Mouse (Mus musculus): ENCODE measurements around the gene Hsfy2.

Hsfy2 gene

DNA sequence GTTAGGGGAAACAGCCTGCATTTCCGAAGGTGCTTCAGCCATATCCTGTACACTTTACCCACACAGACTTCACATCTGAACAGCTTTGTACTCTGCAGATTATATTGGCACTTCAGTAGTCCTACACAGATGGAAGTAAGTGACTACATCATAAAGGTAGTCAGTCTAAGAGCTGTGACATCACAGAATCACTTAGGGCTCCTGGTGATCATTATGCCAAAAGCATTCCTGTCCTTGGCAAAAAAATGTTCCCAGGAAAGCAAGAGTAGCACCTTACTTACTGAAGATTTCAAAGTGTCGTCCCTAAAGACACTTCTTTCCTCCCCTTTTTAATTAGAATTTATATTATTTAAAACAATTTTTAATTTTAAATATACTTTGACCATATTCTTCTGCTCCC is at the start of gene Hsfy2:
Hsfy2 (minus strand) TSS at position 101 of the 400 bp plus-strand sequence.
- DNase-seq (ENCODE audit: low read depth, low spot score): no peak

DNA sequence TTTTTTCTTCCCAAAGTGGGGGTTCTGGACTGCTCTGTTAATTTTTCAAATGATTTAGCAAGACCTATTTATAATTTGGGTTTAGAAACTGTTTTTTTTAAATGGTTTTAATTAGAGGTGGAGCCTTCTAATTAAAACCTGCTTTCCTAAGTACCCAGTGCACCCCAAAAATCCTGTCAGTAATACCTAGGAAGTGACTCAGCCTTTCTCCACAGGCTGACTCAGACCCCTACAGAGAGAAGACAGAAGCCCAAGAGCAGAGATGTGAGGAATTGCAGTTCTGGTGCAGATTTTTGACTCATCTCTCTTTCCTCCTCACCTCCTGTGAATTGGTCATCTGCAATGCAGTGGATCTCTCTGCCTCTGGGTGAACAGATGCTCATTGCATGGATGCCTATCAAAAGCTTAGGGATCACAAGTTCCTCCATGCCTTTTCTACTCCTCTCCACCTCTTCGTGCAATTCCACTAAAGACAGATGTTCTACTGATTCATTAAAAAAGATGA is 47.9 kb upstream of the Hsfy2 start:
- no peak for DNase-seq (ENCODE audit: low read depth, low spot score)

DNA sequence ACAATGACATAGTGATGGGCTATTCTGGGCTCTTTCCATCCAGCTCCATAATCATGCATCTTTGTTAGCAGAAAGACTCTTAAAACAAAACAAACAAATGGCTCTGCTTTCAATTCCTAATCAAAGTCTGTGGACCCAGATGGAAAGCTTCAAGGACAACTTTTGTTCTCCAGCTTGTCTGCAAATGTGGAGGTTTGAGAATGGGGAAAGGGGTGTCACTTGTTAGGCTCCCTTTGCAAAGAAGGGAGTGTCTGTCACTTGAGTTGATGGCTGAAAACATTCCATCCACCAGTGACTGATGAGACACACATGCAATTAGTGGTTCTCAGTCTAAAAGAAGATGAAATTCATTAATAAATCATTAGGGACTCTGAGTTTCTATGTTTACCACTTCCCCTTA is 47.3 kb upstream of the Hsfy2 start:
- no peak for DNase-seq (ENCODE audit: low read depth, low spot score)

GRCm38 (mm10) chr1:56681258-56681657 is 44.0 kb upstream of the Hsfy2 start:
- no peak for DNase-seq (ENCODE audit: low read depth, low spot score)

DNA sequence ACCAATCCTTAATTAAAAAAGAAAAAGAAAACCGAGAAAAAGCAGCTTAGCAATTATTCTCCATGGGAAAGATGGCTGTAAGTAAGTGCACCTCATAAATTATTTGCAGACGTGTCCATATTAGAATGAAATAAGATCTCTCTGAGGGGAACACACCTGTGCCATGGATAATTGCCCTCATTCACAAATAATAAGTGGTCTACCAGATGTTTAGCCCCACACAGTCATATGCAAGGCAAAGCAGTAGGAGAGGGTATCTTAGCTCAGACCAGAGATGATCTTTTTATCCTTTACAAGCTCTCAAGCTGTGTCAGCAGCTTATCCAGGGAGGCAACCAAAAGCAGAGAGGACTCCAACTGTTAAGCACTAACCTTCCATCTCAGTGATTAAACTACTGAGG is 38.0 kb upstream of the Hsfy2 start:
- no peak for DNase-seq (ENCODE audit: low read depth, low spot score)

- DNase-seq (ENCODE audit: low read depth, low spot score): no peak
Observed at GRCm38 (mm10) chr1:56674601-56675000, 37.4 kb upstream of the Hsfy2 start.

DNA sequence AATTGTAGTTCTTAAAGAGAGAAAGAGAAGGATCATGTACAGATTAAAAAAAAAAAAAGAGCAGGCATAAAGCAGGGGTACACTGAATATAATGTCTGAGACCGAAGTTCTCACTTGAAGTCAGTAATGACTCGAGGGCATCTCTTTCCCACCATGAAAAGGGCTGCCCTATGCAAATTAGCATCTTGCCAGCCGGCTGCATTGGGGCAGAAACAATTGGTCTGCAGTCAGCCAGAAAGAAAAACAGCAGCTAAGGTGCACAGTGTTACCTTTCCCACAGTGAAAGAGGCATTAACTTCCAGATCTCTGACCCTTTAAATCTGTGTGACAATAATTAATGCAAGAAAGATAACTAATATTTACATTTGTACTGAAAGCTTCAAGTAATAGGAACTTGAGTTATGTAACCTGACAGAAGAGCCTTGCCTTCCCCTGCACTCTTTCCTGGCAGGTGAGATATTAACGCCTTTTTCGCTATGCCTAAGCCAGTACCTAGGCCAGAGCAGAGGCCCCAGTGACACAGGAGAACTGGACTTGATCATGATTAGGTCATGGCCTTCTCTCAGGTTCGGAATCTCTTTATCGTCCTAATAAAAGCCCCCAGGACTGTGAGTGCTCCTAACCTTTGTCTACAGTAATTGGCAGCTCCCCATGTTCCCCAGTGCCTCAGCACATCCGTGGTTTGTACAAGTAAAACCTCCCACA is 34.2 kb upstream of the Hsfy2 start:
- no peak for DNase-seq (ENCODE audit: low read depth, low spot score)

DNA sequence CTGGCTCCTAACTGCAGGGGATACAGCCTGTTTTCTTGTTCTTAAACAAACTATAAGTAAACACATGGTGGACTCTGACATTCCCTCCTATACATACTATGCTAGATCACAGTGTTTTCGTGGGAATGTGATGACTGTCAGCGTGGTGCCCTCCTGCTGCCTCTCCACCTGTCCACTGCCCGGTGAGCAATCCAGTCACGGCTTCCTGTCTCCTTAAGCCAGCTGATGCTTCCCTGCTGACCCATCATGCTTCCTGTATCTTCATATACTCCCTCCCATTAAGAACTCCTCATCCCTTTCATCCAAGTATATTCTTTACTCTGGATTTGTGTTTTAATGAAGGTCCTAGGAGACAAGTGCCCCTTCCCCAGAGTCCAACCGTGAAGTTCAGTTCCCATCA is 33.3 kb upstream of the Hsfy2 start:
- DNase-seq (ENCODE audit: low read depth, low spot score): no peak

DNA sequence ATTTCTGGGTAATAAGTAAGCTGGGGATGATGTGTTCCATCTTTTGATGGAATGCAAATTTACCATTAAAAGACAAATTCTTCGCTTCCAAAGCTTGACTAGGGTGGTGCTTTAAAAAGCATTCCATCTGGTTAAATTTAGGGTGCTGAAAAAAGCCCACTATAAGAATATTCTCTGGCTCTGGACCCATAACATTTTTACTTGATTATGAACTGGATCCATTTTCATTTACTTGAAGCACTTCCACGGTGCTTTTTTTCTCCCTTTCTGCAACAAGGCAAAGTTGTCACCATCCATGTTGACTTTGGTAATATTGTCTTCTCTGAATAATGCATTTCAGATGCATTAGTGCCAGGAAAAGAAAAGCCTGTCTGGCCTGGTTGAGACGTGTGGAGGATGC is 27.4 kb upstream of the Hsfy2 start:
- no peak for DNase-seq (ENCODE audit: low read depth, low spot score)

DNA sequence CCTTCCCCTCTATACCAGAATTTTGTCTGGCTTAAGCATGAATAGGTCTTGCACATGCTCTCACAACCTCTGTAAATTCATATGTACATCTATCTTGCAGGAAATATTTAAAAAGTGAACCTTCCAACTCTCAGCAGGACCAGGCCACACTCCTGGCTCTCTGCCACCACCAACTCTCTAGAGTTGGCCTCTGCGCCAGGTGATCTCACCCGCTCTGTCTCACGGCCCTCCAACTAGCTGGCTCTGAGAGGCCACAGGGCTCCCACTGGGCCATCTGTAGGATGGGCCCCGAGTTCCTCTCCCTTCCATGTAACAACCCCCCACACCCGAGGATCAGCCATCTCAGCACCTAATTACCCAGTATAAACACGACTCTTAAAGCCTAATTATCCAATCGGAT is 10.4 kb downstream of the Hsfy2 start:
- no peak for DNase-seq (ENCODE audit: low read depth, low spot score)

DNA sequence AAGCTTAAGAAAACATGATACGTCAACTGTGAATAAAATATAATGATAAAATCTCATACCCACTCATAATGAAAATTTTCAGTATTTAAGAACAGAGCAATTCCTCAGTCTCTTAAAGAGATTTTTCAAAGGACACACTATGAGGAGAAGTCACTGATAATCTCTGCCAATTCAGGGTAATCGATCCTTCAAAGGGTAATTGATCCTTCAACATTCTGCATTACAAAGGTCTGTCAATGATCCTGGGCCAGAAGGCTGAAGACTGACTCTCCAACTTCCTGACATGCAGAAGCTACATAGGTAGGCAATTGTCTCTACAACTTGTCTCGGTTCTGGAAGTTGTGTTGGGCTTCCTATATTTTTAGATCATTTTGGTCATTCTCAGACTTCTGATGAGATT is 12.9 kb downstream of the Hsfy2 start:
- no peak for DNase-seq (ENCODE audit: low read depth, low spot score)

DNA sequence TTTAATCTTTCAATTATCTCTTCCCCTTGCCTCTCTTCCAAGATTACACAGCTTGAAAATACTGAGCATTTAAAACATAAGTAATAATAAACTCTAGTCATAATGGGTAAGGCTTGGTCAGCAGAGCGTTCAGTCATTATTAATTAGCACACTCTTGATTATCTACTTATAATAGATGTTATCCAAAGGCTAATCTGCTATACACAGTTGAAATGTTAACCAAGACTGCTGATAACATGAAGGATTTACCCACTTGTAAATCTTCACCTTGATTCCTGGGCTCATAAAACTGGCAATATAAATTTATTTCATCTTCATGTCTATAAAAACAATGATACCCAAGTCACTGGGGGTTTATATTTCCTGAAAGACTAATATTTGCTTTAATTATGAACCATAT is 24.9 kb downstream of the Hsfy2 start:
- DNase-seq (ENCODE audit: low read depth, low spot score): no peak
